Mouse (Mus musculus) CH12F3 (cell line): ENCODE results near the gene Fam110a.

Experiments used
- in situ Hi-C: fragments of 300-500 bp; cut with MboI; formaldehyde crosslinking; loops from 2 replicates; pipeline ENCODE4 v1.14.3; 2020; ENCODE audit warnings: low sequenced_read_pairs

The Fam110a gene

DNA sequence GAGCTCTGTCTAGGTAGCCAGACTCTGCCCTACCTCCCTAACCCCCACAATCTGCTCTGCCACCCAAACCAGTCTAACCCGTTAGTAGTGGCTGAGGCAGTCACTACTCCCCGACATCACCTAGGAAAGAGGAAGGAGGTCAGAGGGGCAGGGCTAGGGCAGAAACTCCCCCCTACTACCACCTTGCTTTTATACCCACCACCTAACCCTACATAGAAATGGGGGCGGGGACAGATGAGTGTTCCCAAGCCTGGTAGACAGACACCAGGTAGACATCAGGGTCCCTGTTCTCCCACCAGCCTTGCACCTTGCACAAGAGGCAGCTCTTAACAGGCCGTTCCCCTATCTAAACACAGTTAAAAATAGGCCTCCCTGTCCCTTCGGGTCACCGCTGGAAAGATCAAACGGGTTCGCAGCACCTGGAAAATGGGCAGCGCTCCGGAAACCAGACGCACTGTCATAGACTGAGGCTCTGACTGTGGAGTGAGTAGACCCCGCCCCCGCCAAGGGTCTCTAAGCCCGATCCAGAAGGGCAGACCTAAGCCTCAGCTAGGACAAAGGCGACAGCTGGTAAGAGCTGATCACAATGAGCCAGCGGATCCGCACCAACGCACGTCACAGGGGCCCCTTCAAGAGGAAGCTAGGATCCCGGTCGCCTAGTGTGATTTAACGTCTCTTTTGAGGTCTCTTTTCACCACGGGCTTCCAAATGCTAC is 7.0 kb downstream of the Fam110a start:
- in situ Hi-C loops: no loop called here

DNA sequence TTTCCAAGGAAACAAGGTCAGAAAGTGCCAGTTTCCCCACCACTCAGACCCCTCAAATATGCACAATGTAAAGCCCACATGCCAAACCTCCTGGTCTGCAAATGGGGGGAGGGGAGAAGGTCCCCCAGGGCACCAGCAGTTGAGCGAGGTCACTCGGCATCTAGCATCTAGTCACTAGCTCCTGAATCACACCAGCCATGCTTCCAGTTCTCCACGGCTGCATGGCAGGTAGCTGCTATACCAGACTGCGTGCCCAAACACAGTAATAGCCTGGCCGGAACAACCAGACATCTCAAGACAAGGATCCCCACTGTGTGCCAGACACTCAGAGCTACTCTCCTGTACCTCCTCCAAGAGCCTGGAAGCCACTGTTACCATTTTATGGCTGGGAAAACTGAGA is 8.3 kb downstream of the Fam110a start:
- in situ Hi-C loops: no loop called here

DNA sequence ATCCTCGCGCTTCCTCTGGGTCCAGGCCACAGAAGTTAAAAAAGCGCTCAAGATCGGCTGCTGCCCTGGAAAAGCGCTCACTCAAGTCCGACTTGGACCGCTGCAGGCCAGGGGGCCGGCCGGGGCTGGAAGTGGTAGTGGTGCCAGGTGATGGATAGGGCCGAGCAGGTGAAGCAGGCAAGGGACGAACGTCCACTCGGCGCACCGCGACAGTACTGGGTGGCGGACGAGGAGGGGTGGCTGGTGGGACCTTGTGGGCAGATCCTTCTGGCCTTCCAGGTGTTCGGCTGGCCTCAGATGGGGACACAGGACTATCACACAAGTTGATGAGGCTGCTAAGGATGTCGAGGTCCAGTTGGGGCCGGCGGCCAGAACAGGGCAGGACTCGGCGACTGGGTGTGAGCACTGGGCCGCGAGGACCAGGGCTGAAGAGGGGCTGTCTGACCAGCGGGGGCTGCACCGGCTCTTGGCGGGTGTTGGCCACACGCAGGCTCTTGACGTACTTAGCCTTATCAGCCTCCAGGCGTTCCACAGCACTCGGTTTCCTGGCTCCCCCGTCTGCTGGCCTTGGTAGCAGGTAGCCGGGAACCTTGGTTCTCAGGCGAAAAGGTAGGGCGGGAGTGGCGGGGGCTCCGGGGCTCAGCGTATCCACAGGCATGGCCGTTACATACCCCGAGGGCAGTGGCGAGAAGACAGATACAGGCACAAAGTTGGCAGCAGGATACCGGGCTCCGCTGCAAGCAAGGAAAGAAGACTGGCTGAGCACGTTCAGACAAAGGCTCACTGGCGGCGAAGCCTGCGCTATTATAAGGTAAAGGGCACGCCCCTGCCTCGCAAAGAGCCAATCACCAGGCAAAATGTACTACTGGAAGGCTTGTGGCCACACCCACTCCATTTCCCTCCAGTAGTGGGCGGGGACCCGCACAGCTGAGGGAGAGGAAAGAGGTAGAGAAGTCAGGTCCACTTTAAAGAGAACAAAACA is 9.5 kb downstream of the Fam110a start:
- in situ Hi-C loops: no loop called here

DNA sequence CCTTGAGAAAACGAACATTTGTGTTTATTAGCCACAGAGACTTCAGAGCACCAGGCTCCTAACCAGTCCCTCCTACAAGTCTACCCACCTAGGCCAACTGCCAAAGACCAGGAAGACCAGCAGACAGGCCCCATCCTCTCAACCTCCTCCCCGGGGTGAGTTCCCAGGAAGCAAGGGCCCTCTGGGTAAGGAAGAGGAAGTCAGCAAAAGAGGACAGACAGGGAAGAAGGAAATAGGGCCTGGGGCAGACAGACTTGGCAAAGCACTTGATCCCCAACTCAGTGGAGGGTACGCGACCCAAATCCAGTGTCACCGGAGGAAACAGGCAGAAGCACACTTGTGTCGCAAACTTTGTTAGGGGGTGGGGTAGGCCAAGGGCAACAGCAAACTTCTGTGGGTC is 10.6 kb downstream of the Fam110a start:
- in situ Hi-C loops: no loop called here

DNA sequence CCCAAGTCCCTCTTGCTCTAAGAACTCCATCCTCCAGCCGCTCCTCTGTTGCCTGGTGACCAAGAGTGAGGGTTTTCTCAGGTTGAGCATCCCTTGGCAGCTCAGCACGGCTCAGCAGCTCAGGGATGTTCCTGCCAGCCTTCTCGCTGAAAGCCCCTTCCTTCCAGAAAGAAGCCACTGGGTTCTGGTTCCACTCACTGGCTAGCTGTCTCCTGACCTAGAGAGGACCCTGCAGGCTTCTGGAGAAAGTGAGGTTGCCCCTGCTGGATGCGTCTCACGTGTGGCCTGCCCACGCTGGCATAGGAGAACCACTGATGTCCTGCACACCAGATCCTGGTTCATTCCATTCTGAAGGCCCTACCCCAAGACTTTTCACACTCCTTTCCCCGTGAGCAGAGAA is 11.0 kb downstream of the Fam110a start:
- in situ Hi-C loops: no loop called here

DNA sequence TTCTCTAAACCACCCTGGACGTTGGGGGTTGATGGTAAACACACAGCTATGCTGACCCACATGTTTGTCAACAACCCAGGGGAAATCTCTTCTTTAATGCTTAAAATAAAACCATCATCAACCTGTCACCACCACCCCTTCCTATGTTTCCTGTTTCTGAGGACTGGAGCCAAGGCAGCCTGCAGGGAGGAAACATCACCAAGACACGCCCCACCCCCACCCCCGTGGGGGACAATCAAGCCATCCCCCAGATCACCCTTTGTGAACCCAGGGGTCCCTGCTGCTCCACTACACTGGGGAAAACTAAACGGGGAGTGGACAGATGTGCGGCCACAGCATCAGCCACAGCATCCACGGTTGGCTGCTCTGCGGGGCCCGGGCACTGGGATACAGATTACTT is 11.6 kb downstream of the Fam110a start:
- in situ Hi-C loops: no loop called here

DNA sequence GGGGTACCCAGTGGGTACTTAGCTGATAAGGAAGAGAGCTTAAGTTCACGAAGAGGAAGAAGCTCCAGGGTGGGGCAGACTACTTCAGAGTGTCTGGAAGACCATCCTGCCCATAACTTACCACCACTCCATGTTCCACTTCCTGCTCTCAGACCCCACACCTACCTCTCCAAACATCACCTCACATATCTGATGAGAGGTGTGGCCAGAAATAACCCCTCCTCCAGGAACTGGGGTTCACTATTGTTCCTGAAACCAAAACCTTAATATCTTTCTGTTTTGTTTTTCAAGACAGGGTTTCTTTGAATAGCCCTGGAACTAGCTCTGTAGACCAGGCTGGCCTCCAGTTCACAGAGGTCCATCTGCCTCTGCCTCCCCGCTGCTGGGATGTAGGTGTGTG is 12.2 kb downstream of the Fam110a start:
- in situ Hi-C loops: no loop called here

DNA sequence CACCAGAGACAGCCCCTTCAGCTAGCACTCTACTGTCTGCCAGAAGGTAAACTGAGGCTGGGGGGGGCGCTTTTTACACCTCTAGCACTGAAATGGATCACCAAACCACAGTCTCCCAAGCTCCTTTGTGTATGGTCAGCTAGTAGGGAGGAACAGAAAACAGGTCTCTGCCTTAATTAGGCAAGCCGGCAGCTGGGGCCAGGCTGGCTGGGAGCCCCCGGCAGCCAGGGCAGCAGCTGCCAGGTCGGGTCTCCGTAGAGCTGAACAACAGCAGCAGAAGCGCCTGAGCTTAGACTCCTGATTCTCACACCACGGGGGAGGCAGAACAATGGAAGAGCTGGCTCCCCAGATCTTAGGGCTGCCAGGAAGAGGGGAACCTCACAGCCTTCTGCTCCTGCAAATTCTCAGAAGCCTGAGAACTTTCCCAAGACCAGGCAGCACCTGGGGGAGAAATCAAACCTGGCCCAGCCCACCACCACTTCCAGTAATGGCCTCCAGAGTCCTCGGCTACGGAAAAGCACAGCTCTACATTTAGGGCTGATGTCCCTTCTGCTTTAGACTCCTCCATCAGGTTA is 12.8 kb downstream of the Fam110a start:
- in situ Hi-C loops: no loop called here

DNA sequence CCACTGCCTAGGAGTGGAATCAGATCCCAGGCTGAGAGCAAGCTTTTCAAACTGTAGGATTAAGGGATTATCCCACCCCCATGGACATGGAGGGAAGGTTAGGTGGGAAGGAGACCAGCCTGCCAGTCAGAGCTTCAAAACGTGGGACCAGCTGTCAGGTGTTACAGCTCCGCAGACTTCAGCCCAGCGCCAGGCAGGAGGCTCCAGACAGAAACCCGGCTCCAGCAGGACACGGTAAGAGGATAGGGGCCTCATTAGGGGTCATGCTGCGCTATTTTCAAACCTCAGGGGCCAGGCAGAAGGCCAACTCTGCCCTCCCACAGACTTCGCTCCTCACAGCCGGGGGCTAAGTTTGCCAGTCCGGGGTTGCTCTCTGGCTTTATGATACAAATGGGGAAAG is 16.0 kb downstream of the Fam110a start:
- in situ Hi-C loops: no loop called here

DNA sequence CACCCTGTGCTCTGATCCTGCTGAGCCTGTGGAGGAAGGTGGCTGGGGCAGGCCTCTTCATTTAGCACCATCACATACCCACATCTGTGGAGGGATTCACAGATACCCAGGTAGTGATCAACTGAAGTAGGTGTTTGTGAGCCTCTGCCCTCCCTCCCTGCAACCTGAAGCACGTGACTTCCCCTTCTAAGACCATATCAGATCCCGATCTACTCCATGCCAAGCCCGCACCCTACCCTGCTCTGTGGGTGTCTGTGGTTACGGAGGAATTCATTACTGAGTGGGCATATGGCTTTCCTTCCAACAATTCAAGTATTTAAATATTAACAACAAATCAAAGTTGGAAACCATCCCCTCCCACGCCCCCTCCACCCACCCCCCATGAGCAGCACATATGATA is 16.7 kb downstream of the Fam110a start:
- in situ Hi-C loops: no loop called here

DNA sequence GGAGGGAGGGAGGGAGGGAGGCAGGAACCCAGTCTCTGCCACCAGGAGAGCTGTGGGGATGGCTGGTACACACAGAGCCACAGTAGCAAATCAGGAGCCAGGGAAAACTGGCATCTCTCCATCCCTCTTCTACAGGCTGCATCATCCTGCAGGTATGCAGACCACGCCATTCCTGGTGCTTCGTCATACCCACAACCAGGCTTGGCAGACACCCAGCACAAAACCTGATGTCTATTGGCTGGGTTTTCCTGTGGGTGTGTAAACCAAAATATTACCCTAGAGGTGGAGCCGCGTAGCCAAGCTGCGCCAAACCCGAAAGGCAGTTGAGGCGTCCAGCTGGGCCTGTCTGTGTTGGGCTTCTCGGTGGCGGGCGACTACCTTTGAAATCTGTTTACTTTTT is 17.5 kb downstream of the Fam110a start:
- in situ Hi-C loops: no loop called here

DNA sequence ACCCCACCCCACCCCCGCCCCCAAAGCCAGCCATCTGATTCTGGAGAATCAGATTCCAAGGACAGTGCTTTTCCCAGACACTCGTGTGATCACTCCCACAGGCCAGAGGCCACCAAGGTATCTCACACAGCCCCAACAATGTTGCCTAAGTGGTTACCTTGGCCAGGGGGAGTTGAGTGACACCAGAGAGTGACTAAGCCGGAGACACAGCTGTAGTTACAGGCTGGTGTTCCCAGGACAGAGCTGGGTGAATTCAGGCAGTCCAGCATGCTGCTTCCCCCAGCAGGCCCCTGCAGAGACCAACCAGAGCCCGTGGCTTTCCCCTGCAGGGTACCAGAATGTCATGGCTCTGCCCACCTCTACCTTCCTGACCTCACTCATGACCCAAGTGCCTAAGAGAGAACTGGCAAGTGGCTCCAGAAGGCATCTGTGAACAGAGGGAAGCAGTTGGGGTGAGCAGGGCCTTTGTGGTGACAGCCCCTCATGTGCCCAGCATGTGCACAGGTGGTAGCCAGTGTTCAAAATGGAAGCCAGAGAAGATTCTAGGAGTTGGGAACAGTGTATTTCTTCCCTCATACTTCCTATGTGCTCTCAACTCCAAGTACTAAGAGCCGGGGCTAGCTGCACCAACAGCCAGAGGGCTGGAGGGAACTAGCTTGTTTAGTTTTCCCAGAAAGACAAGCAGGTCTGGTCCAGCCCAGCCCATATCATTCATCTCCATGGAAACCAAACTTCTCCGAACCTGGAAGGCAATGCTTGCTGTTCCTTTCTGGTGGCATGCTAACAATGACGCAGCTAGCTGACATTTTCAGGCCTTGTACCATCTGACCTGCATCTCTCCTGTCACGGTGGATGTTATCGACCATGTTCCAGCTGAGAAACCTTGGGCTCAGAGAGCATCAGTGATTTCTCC is 18.5 kb downstream of the Fam110a start:
- in situ Hi-C loops: no loop called here

DNA sequence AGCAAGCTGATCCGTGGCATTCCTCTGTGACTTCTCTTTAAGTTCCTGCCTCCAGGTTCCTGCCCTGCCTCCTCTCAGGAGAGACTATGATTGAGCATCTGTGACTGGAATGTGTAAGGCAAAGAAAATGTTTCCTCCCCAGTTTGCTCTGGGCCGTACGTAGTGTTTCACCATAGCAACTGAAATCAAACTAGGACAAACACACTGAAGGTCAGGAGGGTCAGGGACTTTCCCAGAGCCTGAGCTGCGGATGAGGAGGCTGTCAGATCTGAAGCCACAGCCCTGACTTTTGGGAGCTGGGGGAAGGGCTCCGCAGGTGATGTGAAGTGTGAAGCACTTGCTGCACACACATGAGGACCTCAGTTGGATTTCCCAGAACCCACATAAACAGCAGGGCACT is 20.7 kb downstream of the Fam110a start:
- in situ Hi-C loops: no loop called here

DNA sequence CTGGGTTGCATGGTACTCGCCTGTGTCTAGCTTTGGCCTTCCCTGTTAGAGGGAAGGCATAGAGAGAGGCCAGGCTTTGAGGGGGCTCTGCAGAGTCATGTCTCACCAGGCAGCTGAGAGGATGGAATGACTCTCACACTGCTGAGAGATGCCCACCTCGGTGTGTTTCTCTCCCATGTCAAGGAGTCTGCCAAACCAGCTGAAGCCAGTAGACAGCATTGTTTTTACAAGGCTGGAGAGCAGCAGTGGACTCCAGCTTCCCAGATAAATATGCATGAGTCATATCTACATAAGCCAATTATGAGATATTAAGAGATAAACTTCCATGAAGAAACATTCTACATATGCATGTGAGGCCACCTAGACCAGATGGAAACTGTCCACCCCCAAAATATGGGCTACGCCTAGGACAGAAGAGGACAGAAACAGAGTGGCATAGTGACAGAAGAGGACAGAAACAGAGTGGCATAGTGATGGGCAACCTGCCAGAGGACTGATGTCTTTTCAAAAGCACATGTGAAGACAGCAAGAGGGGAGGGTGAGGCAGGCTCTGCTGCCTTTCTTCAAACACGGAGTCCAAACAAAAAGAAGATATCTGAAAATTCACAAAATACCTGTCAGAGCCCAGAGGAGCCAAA is 23.4 kb downstream of the Fam110a start:
- in situ Hi-C loops: no loop called here

DNA sequence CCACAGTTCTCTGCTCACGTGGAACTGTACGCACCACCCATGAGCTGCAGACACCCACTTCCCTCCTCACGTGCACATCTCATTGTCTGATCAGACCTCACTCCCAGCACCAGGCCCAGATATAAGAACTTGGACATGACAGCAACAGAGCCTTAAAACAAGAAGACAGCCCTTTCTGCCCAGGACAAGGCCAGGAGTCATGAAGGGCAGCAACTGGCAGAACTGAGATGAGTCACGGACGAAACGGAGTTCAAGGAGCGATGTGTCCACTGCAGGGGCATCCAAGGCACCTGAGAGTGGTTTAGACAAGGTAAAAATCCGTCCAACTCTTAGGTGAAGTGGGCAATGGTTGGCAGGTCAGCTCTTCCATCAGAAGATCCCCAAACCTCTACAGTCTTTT is 26.4 kb downstream of the Fam110a start:
- in situ Hi-C loops: no loop called here

DNA sequence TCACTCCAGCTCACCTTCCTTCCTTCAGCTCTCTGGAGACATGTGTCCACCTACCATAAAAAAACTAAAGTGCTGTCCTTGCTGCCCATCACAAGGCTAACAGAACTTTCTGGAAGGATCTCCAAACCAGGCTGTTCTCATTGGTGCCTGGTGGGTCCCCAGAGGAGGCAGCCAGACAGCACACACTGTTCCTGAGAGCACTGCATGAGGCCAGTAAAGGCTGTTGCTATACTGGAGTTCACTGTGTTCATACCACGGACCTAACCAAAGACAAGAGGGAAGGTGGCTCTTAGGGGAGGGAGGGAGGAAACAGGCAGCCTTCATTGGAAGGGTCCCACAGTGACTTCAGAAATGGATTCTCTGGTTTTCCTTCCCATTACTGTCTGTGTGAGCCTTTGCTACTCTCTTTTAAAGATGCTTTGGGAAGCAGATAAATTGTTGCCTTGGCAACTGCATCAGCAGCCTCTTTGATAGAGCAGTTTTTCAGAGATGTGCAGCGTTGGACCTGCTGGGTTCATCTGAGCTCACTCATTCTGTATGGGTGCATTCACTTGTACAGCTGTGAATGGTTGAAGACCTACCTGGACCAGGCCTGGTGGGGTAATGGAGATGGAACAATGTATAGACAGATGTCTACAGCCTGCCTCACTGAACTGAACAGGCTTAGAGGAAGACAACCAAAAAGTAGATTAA is 30.8 kb downstream of the Fam110a start:
- in situ Hi-C loops: no loop called here

DNA sequence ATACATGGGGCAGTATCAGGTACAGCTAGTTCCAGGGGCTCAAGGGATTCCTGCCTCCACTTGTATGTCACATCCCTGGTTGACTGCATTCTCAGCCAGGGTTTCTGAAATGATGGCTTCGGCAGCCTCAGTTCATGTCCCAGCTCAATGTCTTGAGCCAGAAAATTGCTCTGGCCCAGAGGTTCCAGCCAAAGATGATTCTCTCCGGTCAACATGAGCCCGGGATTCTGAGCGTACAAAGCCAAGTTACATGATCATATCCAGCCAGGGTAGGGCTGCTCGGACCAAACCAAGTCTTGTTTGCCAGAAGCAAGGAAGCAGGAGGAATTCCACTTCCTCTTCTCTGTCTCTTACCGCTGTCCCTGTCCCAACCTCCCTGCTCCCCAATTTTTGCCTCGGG is 31.7 kb downstream of the Fam110a start:
- in situ Hi-C loops: no loop called here

DNA sequence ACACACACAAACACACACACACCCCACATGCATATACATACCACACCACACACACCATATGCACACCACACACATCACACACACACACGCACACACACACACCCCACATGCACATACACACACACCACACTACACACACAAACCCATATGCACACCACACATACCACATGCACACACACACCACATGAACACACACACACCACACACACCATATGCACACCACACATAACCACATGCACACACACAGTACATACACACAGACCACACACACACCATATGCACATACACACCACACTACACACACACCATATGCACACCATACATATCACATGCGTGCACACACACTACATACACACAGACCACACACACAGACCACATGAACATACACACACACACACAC is 32.4 kb downstream of the Fam110a start:
- in situ Hi-C loops: no loop called here

DNA sequence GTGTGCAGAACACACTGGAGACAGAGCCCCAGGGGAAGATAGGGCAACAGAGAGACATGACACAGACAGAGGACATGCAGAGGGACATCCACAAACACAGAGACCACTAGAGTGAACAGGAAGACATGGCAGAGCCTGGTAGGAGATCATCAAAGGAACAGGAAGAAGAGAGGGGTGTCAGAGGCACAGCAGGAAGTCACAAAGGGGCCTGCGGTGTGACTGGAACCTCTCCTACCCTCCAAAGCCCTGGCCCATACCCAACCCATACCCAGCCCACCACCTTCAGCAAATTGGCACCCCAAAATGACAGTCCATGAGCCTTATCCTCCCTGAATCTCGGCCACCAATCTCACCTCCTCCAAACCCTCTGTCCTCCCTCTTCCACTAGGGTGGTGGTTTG is 35.9 kb downstream of the Fam110a start:
- in situ Hi-C loops: no loop called here

DNA sequence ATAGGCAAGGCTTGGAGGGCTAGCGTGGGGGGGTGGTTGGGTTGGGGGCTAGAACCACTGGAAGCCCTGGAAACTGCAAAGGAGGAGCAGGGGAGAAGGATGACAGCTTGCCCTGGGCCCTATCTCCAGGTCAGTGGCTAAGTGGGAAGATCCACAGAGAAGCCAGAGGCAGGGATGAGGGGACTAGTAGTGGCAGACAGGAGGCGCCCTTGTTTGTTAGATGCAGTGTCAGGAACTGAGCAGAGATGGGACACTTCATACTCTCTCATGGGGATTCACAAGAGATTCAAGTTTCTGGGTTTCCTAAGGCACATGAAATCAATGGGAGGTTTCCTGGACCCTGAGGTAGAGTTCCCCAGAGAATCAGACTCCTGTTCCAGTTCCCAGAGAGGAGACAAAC is 38.8 kb downstream of the Fam110a start:
- in situ Hi-C loops: no loop called here
